Mouse (Mus musculus): Measurements from ENCODE around the gene Ccdc80.

GRCm38 (mm10) chr16:45093137-45093731 is at the start of gene Ccdc80:
- no peak for TF ChIP-seq CTCF (IDR thresholded peaks at IDR 0.05; ENCODE audit: low read depth)
- no peak for TF ChIP-seq EP300 (IDR thresholded peaks at IDR 0.05; ENCODE audit: low read depth)
